Mouse (Mus musculus): ENCODE results near the gene Trpv4.

Gene Trpv4

GRCm38 (mm10) chr5:114579714-114580357 is 78.4 kb downstream of the Trpv4 start:
- Histone ChIP-seq H3K36me3 (ENCODE audit: control insufficient read depth, insufficient read depth, low read length, poor library complexity, severe bottlenecking) (no peaks in the 10 kb centered on the region), H3K27me3 (ENCODE audit: control insufficient read depth, insufficient read depth, low read length, poor library complexity, severe bottlenecking) (no peaks in the 10 kb centered on the region)
- DNase-seq (ENCODE audit: low read depth, low spot score) = no peak

DNA sequence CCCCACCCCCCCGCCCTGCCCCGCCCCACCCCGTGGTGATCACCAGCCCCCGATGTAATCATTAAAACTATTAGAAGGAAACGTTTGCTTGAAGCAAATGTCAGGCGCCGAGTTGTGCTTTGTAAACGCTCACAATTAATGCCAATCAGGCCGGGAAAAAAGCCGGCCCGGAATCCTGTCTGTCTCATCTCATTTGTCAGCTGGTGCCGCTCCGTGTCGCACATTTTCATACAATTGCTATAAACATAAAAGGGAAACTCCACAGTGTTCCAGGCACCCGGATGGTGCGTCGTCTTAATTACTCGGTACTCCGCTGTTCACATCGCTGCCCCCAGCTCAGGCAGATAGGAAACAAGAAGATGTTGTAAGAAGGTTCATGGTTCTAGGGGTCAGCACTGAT is 79.9 kb downstream of the Trpv4 start:
- Histone ChIP-seq H3K27me3 (ENCODE audit: control insufficient read depth, insufficient read depth, low read length, poor library complexity, severe bottlenecking) (no peaks in the 10 kb centered on the region), H3K36me3 (ENCODE audit: control insufficient read depth, insufficient read depth, low read length, poor library complexity, severe bottlenecking) (no peaks in the 10 kb centered on the region)
- no peak for DNase-seq (ENCODE audit: low read depth, low spot score)

DNA sequence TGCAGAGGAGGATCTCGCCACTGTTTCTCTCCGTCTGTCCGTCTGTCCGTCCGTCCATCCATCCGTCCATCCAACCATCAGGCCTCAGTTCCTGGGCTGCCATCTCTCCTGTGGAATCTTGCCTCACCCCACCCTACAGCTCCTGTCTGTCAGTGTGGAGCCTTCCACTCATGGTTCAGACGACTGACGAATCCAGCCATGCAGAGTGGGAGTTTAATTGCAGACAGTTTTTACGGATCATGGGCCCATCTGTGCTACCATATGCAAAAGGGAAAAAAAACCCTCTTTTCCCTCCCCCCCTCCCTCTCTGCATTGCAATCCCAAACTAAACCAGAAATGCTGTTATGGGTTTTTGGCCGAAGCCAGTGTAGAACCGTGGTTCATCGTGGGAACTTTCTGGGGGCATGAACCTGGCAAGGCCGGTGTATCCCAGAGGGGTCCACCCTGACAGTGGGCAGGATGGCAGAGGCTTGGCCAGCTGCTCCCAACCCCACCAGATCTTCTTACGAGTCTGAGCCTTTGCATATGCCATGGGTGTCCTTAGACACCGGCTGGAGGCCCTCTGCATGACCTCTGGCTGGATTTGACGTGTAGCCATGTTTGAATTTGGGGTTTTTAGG is 82.1 kb downstream of the Trpv4 start:
- Histone ChIP-seq H3K36me3 (ENCODE audit: control insufficient read depth, insufficient read depth, low read length, poor library complexity, severe bottlenecking) (no peaks in the 10 kb centered on the region), H3K27me3 (ENCODE audit: control insufficient read depth, insufficient read depth, low read length, poor library complexity, severe bottlenecking) (no peaks in the 10 kb centered on the region)
- DNase-seq (ENCODE audit: low read depth, low spot score) = no peak

- DNase-seq (ENCODE audit: low read depth, low spot score) = no peak
- Histone ChIP-seq H3K36me3 (ENCODE audit: control insufficient read depth, insufficient read depth, low read length, poor library complexity, severe bottlenecking) (no peaks in the 10 kb centered on the region), H3K27me3 (ENCODE audit: control insufficient read depth, insufficient read depth, low read length, poor library complexity, severe bottlenecking) (no peaks in the 10 kb centered on the region)
Observed at GRCm38 (mm10) chr5:114575530-114575929, 82.7 kb downstream of the Trpv4 start.

GRCm38 (mm10) chr5:114575010-114575409 is 83.2 kb downstream of the Trpv4 start:
- no peak for DNase-seq (ENCODE audit: low read depth, low spot score)
- Histone ChIP-seq H3K36me3 (ENCODE audit: control insufficient read depth, insufficient read depth, low read length, poor library complexity, severe bottlenecking) (no peaks in the 10 kb centered on the region), H3K27me3 (ENCODE audit: control insufficient read depth, insufficient read depth, low read length, poor library complexity, severe bottlenecking) (no peaks in the 10 kb centered on the region)

- Histone ChIP-seq H3K36me3 (ENCODE audit: control insufficient read depth, insufficient read depth, low read length, poor library complexity, severe bottlenecking) (no peaks in the 10 kb centered on the region), H3K27me3 (ENCODE audit: control insufficient read depth, insufficient read depth, low read length, poor library complexity, severe bottlenecking) (no peaks in the 10 kb centered on the region)
- no peak for DNase-seq (ENCODE audit: low read depth, low spot score)
Observed at GRCm38 (mm10) chr5:114573920-114574628, 84.1 kb downstream of the Trpv4 start.

DNA sequence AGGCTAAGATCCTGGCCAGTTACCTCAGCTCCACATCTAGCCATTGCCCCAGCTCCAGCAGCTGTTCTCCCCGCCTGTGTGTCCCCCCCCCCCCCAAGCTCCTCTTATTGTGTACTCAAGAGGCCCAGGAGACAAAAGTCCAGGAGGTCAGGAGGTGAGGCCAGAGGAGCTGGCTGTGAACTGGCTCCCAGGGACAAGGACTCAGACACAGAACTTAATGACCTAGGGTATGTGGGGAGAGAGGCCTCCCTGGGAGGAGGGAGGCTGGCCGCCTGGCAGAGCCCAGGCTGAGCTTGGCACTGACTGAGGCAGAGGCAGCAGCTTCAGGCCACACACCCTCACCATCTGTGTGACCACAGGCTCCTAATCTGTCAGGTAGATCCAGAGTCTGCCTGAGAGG is 85.2 kb downstream of the Trpv4 start:
- Histone ChIP-seq H3K36me3 (ENCODE audit: control insufficient read depth, insufficient read depth, low read length, poor library complexity, severe bottlenecking) (no peaks in the 10 kb centered on the region), H3K27me3 (ENCODE audit: control insufficient read depth, insufficient read depth, low read length, poor library complexity, severe bottlenecking) (no peaks in the 10 kb centered on the region)
- DNase-seq (ENCODE audit: low read depth, low spot score) = no peak
